Mouse (Mus musculus): ENCODE results near the gene Fcer2a. TPM values are rescaled to one million over a fixed set of nuclear protein-coding genes. Genes with fewer than 3 reads are reported as not detected.

Fcer2a gene
- polyA plus RNA-seq, 1 experiment from 2014 or later = not detected

GRCm38 (mm10) chr8:3652845-3653244, 41.1 kb downstream of the Fcer2a start:
- H3K4me1 ChIP-seq (replicated peaks) = no peaks in the 10 kb centered on the region
- DNase-seq (no peak), ATAC-seq (ENCODE audit: low read depth) (no peak)
- H3K9ac ChIP-seq = no peak overlapping the region
- H3K27ac ChIP-seq = no peak overlapping the region
- H3K9me3 ChIP-seq (replicated peaks) = no peaks in the 10 kb centered on the region
- H3K27me3 ChIP-seq = 0 out of 2 replicates have a peak, but pooled peaks cover 4% of the 10 kb centered on the region
- no peak overlapping the region for H3K4me3 ChIP-seq (replicated peaks)
- no peak overlapping the region for H3K4me2 ChIP-seq
- 26% methylated on average over 3 of the region's 3 CpGs for WGBS (ENCODE audit: insufficient replicate concordance)
- H3K36me3 ChIP-seq = no peaks in the 10 kb centered on the region

DNA sequence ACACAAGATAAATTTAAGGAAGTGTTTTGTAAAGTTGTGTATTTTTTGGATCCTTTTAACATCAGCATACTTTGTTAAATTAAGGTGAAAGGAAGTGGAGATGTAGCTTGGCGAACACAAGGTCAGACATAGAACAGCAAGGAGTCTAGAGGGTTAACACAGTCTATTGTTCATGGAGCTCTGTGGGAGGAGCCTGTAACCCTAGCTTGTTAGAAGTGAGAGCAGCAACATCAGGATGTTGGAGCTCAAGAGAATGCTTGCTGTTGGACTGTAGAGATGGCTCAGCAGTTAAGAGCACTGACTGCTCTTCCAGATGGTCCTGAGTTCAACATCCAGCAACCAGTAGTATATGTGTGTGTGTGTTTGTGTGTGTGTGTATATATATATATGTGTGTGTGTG, 45.0 kb downstream of the Fcer2a start:
- Histone ChIP-seq H3K4me3 (replicated peaks) (no peak overlapping the region), H3K4me2 (no peak overlapping the region), H3K9me3 (replicated peaks) (no peaks in the 10 kb centered on the region), H3K36me3 (no peaks in the 10 kb centered on the region), H3K9ac (no peak overlapping the region), H3K27ac (no peak overlapping the region), H3K27me3 (0 out of 2 replicates have a peak, but pooled peaks cover 4% of the 10 kb centered on the region), H3K4me1 (replicated peaks) (peaks cover 11% of the 10 kb centered on the region)
- WGBS (ENCODE audit: insufficient replicate concordance) = 30% methylated on average over 1 of the region's 1 CpGs
- ATAC-seq (ENCODE audit: low read depth) (no peak), DNase-seq (no peak)

DNA sequence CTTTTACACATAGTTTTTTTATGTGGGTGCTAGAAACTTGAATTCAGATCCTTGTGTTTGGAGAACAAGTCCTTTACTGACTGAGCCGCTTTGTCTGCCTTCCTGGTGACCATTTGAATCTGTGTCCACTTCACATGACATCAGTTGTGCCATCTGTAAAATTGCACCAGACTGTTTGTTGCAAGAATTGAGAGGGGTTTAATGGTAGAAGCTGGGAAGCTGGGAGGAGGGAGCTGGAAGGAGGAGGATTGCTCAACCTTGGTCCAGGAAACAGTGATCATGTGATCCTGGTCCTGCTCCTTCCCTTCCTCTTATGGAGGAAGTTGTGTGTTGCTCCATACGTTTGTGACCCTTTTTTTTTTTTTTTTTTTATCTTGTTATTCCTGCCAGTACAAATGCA, 45.7 kb downstream of the Fcer2a start:
- Histone ChIP-seq H3K4me1 (replicated peaks) (peaks cover 11% of the 10 kb centered on the region), H3K9ac (no peak overlapping the region), H3K27ac (no peak overlapping the region), H3K9me3 (replicated peaks) (no peaks in the 10 kb centered on the region), H3K4me2 (no peak overlapping the region), H3K27me3 (0 out of 2 replicates have a peak, but pooled peaks cover 4% of the 10 kb centered on the region), H3K36me3 (no peaks in the 10 kb centered on the region), H3K4me3 (replicated peaks) (no peak overlapping the region)
- DNase-seq (no peak), ATAC-seq (ENCODE audit: low read depth) (no peak)
- WGBS (ENCODE audit: insufficient replicate concordance) = 50% methylated on average over 2 of the region's 2 CpGs

DNA sequence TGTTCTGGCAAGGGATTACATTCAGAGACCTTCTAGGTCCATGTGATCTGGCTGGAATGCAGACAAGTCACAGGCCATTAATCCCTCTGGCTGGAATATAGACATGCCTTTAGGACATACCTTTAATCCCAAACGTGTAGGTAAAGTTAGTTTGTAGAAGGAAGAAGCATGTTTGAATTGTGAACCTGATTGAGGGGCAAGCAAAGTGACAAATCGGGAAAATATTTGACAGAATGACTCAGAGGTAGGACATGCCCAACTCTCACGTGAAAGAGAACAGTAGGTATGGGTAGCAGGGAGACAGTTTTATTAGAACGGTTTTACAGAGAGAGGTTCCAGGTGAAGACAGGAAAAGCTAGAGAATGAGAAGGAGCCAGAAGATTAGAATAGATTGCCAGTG, 46.4 kb downstream of the Fcer2a start:
- Histone ChIP-seq H3K4me2 (no peak overlapping the region), H3K9me3 (replicated peaks) (no peaks in the 10 kb centered on the region), H3K36me3 (peaks cover 2% of the 10 kb centered on the region), H3K4me1 (replicated peaks) (peaks cover 11% of the 10 kb centered on the region), H3K27me3 (0 out of 2 replicates have a peak, but pooled peaks cover 4% of the 10 kb centered on the region), H3K9ac (no peak overlapping the region), H3K27ac (no peak overlapping the region), H3K4me3 (replicated peaks) (no peak overlapping the region)
- DNase-seq (no peak), ATAC-seq (ENCODE audit: low read depth) (no peak)
- 61% methylated on average over 4 of the region's 4 CpGs for WGBS (ENCODE audit: insufficient replicate concordance)

- H3K9ac ChIP-seq = no peak overlapping the region
- 65% methylated on average over 6 of the region's 6 CpGs for WGBS (ENCODE audit: insufficient replicate concordance)
- peaks cover 11% of the 10 kb centered on the region for H3K4me1 ChIP-seq (replicated peaks)
- DNase-seq (no peak), ATAC-seq (ENCODE audit: low read depth) (no peak)
- H3K27ac ChIP-seq = no peak overlapping the region
- 0 out of 2 replicates have a peak, but pooled peaks cover under 1% of the 10 kb centered on the region for H3K27me3 ChIP-seq
- no peak overlapping the region for H3K4me3 ChIP-seq (replicated peaks)
- no peak overlapping the region for H3K4me2 ChIP-seq
- H3K9me3 ChIP-seq (replicated peaks) = no peaks in the 10 kb centered on the region
- peaks cover 7% of the 10 kb centered on the region for H3K36me3 ChIP-seq
Measured at GRCm38 (mm10) chr8:3646824-3647531, 47.0 kb downstream of the Fcer2a start.

- peaks cover 11% of the 10 kb centered on the region for H3K4me1 ChIP-seq (replicated peaks)
- WGBS (ENCODE audit: insufficient replicate concordance) = 9% methylated on average over 5 of the region's 5 CpGs
- DNase-seq = peak; percentile 62
- no peak overlapping the region for H3K4me2 ChIP-seq
- no peak overlapping the region for H3K9ac ChIP-seq
- H3K36me3 ChIP-seq = peaks cover 18% of the 10 kb centered on the region
- H3K27ac ChIP-seq = no peak overlapping the region
- no peaks in the 10 kb centered on the region for H3K9me3 ChIP-seq (replicated peaks)
- H3K4me3 ChIP-seq (replicated peaks) = no peak overlapping the region
- no peaks in the 10 kb centered on the region for H3K27me3 ChIP-seq
- ATAC-seq (ENCODE audit: low read depth) = peak; percentile 79
Measured at GRCm38 (mm10) chr8:3645804-3646203, 48.2 kb downstream of the Fcer2a start.

Other genes starting within 250 kb of the Fcer2a start
- gene Pex11g, start 226.5 kb downstream of the Fcer2a start, polyA plus RNA-seq (2015; fragmentation: Nextera tagmentation; extraction: Ambion mirVana) = 3.6 and 4.8 TPM in 2 replicates
- gene Tex45, start 223.3 kb downstream of the Fcer2a start, polyA plus RNA-seq (2015; fragmentation: Nextera tagmentation; extraction: Ambion mirVana) = not detected in 2 replicates
- 4.4 and 5.2 TPM in 2 replicates for gene Zfp358, start 201.0 kb downstream of the Fcer2a start, polyA plus RNA-seq (2015; fragmentation: Nextera tagmentation; extraction: Ambion mirVana)
- 19.8 and 19.9 TPM in 2 replicates for gene Mcoln1, start 193.7 kb downstream of the Fcer2a start, polyA plus RNA-seq (2015; fragmentation: Nextera tagmentation; extraction: Ambion mirVana)
- 10.6 and 12.4 TPM in 2 replicates for gene Pnpla6, start 178.8 kb downstream of the Fcer2a start, polyA plus RNA-seq (2015; fragmentation: Nextera tagmentation; extraction: Ambion mirVana)
- 2.5 and 2.8 TPM in 2 replicates for gene C330021F23Rik, start 126.2 kb downstream of the Fcer2a start, polyA plus RNA-seq (2015; fragmentation: Nextera tagmentation; extraction: Ambion mirVana)
- gene Camsap3, start 106.9 kb downstream of the Fcer2a start, polyA plus RNA-seq (2015; fragmentation: Nextera tagmentation; extraction: Ambion mirVana) = 1.3 and 1.4 TPM in 2 replicates
- gene Xab2, start 72.9 kb downstream of the Fcer2a start, polyA plus RNA-seq (2015; fragmentation: Nextera tagmentation; extraction: Ambion mirVana) = 34.9 and 35.3 TPM in 2 replicates
- gene Pet100, start 72.6 kb downstream of the Fcer2a start, polyA plus RNA-seq (2015; fragmentation: Nextera tagmentation; extraction: Ambion mirVana) = 93.4 and 99.6 TPM in 2 replicates
- not detected in 2 replicates for gene Pcp2, start 68.6 kb downstream of the Fcer2a start, polyA plus RNA-seq (2015; fragmentation: Nextera tagmentation; extraction: Ambion mirVana)
- gene Stxbp2, start 63.2 kb downstream of the Fcer2a start, polyA plus RNA-seq (2015; fragmentation: Nextera tagmentation; extraction: Ambion mirVana) = 45.6 and 52.2 TPM in 2 replicates
- 0.18 TPM in 1 of 2 replicates, not detected in the other for gene Retn, start 38.4 kb downstream of the Fcer2a start, polyA plus RNA-seq (2015; fragmentation: Nextera tagmentation; extraction: Ambion mirVana)
- 1.4 and 1.6 TPM in 2 replicates for gene Mcemp1, start 28.4 kb downstream of the Fcer2a start, polyA plus RNA-seq (2015; fragmentation: Nextera tagmentation; extraction: Ambion mirVana)
- 2.9 and 3.5 TPM in 2 replicates for gene Fcor, start 21.8 kb downstream of the Fcer2a start, polyA plus RNA-seq (2015; fragmentation: Nextera tagmentation; extraction: Ambion mirVana)
- 18.6 and 18.7 TPM in 2 replicates for gene Trappc5, start 17.9 kb downstream of the Fcer2a start, polyA plus RNA-seq (2015; fragmentation: Nextera tagmentation; extraction: Ambion mirVana)
- gene Clec4g, start 26.5 kb upstream of the Fcer2a start, polyA plus RNA-seq (2015; fragmentation: Nextera tagmentation; extraction: Ambion mirVana) = 2.4 and 3.2 TPM in 2 replicates
- 0.34 and 0.35 TPM in 2 replicates for gene Cd209a, start 54.8 kb upstream of the Fcer2a start, polyA plus RNA-seq (2015; fragmentation: Nextera tagmentation; extraction: Ambion mirVana)
- not detected in 2 replicates for gene Cd209e, start 160.1 kb upstream of the Fcer2a start, polyA plus RNA-seq (2015; fragmentation: Nextera tagmentation; extraction: Ambion mirVana)
- not detected in 2 replicates for gene Cd209d, start 184.4 kb upstream of the Fcer2a start, polyA plus RNA-seq (2015; fragmentation: Nextera tagmentation; extraction: Ambion mirVana)
- not detected in 2 replicates for gene Cd209b, start 232.7 kb upstream of the Fcer2a start, polyA plus RNA-seq (2015; fragmentation: Nextera tagmentation; extraction: Ambion mirVana)